Mouse (Mus musculus): ENCODE results near the gene Slc30a2. TPM values are rescaled to one million over a fixed set of nuclear protein-coding genes. Genes with fewer than 3 reads are reported as not detected.

Slc30a2 gene
- 14.4 TPM for polyA plus RNA-seq (2014; fragmentation: Illumina TruSeq; extraction: RNeasy Lipid Tissue Mini Kit (QIAGEN cat#74804); ENCODE audit: low read depth, low replicate concordance)

GRCm38 (mm10) chr4:134343071-134344031, at the start of gene Slc30a2:
Slc30a2 (plus strand) TSS chr4:134343181.

DNA sequence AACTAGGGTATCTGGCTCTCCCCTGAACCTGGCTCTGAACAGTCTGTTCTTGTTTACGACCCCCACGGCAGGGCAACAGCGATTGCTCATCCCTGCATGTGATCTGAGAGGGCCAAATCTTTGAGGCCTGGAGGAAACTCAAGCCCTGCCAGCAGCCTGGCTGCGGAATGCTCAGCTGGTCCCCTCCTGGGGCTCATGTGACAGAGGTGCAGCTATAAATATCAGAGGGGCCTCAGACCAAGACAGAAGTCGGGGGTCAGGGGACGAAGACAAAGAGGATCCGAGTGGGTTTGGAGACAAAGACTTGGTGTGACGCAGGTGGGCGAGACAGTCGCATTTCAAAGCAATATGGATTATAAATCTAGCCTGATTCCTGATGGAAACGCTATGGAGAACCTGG, 28.1 kb upstream of the Slc30a2 start, which contains the start of gene Trim63:
TSS of gene Trim63 (plus strand) at position 245 of the 400 bp plus-strand sequence.

DNA sequence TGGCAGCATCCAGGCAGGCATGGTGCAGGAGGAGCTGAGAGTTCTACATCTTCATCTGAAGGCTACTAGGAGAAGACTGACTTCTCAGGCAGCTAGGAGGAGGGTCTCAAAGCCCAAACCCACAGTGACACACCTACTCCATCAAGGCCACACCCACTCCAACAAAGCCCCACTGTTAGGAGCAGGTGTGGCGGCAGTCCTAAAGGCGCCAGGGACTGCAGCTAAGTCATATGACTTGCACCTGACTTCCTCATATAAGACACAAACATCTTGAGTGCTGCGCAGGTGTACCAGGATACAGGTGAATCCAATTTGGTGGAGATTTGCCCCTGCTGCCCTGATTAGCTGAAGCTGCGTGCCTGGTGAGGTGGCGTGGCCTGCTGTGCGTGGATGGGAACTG, 40.8 kb downstream of the Slc30a2 start, which contains the start of gene Extl1:
TSS of gene Extl1 (minus strand) at position 101 of the 400 bp plus-strand sequence.

GRCm38 (mm10) chr4:134395977-134396825, 53.2 kb downstream of the Slc30a2 start, which contains the start of gene Pafah2:
Pafah2 (plus strand) TSS chr4:134396320.

Other genes with a start within 250 kb of the Slc30a2 start
- gene Cd52, start 248.1 kb upstream of the Slc30a2 start, polyA plus RNA-seq (2014; fragmentation: Illumina TruSeq; extraction: RNeasy Lipid Tissue Mini Kit (QIAGEN cat#74804); ENCODE audit: low read depth, low replicate concordance): 12.2 TPM
- 17.0 TPM for gene Ubxn11, start 240.6 kb upstream of the Slc30a2 start, polyA plus RNA-seq (2014; fragmentation: Illumina TruSeq; extraction: RNeasy Lipid Tissue Mini Kit (QIAGEN cat#74804); ENCODE audit: low read depth, low replicate concordance)
- 3.2 TPM for gene Sh3bgrl3, start 214.4 kb upstream of the Slc30a2 start, polyA plus RNA-seq (2014; fragmentation: Illumina TruSeq; extraction: RNeasy Lipid Tissue Mini Kit (QIAGEN cat#74804); ENCODE audit: low read depth, low replicate concordance)
- gene Cep85, start 156.1 kb upstream of the Slc30a2 start, polyA plus RNA-seq (2014; fragmentation: Illumina TruSeq; extraction: RNeasy Lipid Tissue Mini Kit (QIAGEN cat#74804); ENCODE audit: low read depth, low replicate concordance): 53.0 TPM
- gene Gm7534, start 140.2 kb upstream of the Slc30a2 start, polyA plus RNA-seq (2014; fragmentation: Illumina TruSeq; extraction: RNeasy Lipid Tissue Mini Kit (QIAGEN cat#74804); ENCODE audit: low read depth, low replicate concordance): not detected
- 32.9 TPM for gene Catsper4, start 115.8 kb upstream of the Slc30a2 start, polyA plus RNA-seq (2014; fragmentation: Illumina TruSeq; extraction: RNeasy Lipid Tissue Mini Kit (QIAGEN cat#74804); ENCODE audit: low read depth, low replicate concordance)
- gene Cnksr1, start 104.8 kb upstream of the Slc30a2 start, polyA plus RNA-seq (2014; fragmentation: Illumina TruSeq; extraction: RNeasy Lipid Tissue Mini Kit (QIAGEN cat#74804); ENCODE audit: low read depth, low replicate concordance): not detected
- not detected for gene E130218I03Rik, start 99.5 kb upstream of the Slc30a2 start, polyA plus RNA-seq (2014; fragmentation: Illumina TruSeq; extraction: RNeasy Lipid Tissue Mini Kit (QIAGEN cat#74804); ENCODE audit: low read depth, low replicate concordance)
- gene Zfp593, start 97.6 kb upstream of the Slc30a2 start, polyA plus RNA-seq (2014; fragmentation: Illumina TruSeq; extraction: RNeasy Lipid Tissue Mini Kit (QIAGEN cat#74804); ENCODE audit: low read depth, low replicate concordance): 0.59 TPM
- not detected for gene Gm30191, start 96.2 kb upstream of the Slc30a2 start, polyA plus RNA-seq (2014; fragmentation: Illumina TruSeq; extraction: RNeasy Lipid Tissue Mini Kit (QIAGEN cat#74804); ENCODE audit: low read depth, low replicate concordance)
- not detected for gene Grrp1, start 89.1 kb upstream of the Slc30a2 start, polyA plus RNA-seq (2014; fragmentation: Illumina TruSeq; extraction: RNeasy Lipid Tissue Mini Kit (QIAGEN cat#74804); ENCODE audit: low read depth, low replicate concordance)
- 13.0 TPM for gene Pdik1l, start 55.3 kb upstream of the Slc30a2 start, polyA plus RNA-seq (2014; fragmentation: Illumina TruSeq; extraction: RNeasy Lipid Tissue Mini Kit (QIAGEN cat#74804); ENCODE audit: low read depth, low replicate concordance)
- gene Trim63, start 28.1 kb upstream of the Slc30a2 start, polyA plus RNA-seq (2014; fragmentation: Illumina TruSeq; extraction: RNeasy Lipid Tissue Mini Kit (QIAGEN cat#74804); ENCODE audit: low read depth, low replicate concordance): 0.77 TPM
- not detected for gene Extl1, start 40.7 kb downstream of the Slc30a2 start, polyA plus RNA-seq (2014; fragmentation: Illumina TruSeq; extraction: RNeasy Lipid Tissue Mini Kit (QIAGEN cat#74804); ENCODE audit: low read depth, low replicate concordance)
- 14.2 TPM for gene Pafah2, start 53.1 kb downstream of the Slc30a2 start, polyA plus RNA-seq (2014; fragmentation: Illumina TruSeq; extraction: RNeasy Lipid Tissue Mini Kit (QIAGEN cat#74804); ENCODE audit: low read depth, low replicate concordance)
- gene Stmn1, start 125.1 kb downstream of the Slc30a2 start, polyA plus RNA-seq (2014; fragmentation: Illumina TruSeq; extraction: RNeasy Lipid Tissue Mini Kit (QIAGEN cat#74804); ENCODE audit: low read depth, low replicate concordance): 247 TPM
- gene Paqr7, start 153.5 kb downstream of the Slc30a2 start, polyA plus RNA-seq (2014; fragmentation: Illumina TruSeq; extraction: RNeasy Lipid Tissue Mini Kit (QIAGEN cat#74804); ENCODE audit: low read depth, low replicate concordance): 7.2 TPM
- gene Aunip, start 167.8 kb downstream of the Slc30a2 start, polyA plus RNA-seq (2014; fragmentation: Illumina TruSeq; extraction: RNeasy Lipid Tissue Mini Kit (QIAGEN cat#74804); ENCODE audit: low read depth, low replicate concordance): 6.6 TPM
- 63.1 TPM for gene Mtfr1l, start 192.2 kb downstream of the Slc30a2 start, polyA plus RNA-seq (2014; fragmentation: Illumina TruSeq; extraction: RNeasy Lipid Tissue Mini Kit (QIAGEN cat#74804); ENCODE audit: low read depth, low replicate concordance)
- 0.35 TPM for gene Selenon, start 209.0 kb downstream of the Slc30a2 start, polyA plus RNA-seq (2014; fragmentation: Illumina TruSeq; extraction: RNeasy Lipid Tissue Mini Kit (QIAGEN cat#74804); ENCODE audit: low read depth, low replicate concordance)

Data from testis, adult 10 weeks (tissue).